Mouse (Mus musculus) spleen, adult 18-20 months (tissue): ENCODE results near the gene Hoxd10.
A peak's percentile ranks its signal among the peaks of the same experiment; 100 is the strongest.

Source experiments
- DNase-seq, 2 experiments: peaks; one replicate each; pipeline ENCODE4 v3.0.0; 2022; ENCODE audit warnings: mixed read lengths in 2 of 2

The Hoxd10 gene

GRCm38 (mm10) chr2:74696442-74697335 lies 5.0 kb downstream of the Hoxd10 start:
- DNase-seq = no peak

GRCm38 (mm10) chr2:74697567-74698121 lies 5.9 kb downstream of the Hoxd10 start, which contains the start of gene Hoxd9:
Gene Hoxd9 (plus strand): TSS chr2:74697727.
- DNase-seq = no peak

GRCm38 (mm10) chr2:74698201-74699052 lies 6.7 kb downstream of the Hoxd10 start:
- DNase-seq = no peak

GRCm38 (mm10) chr2:74699053-74699430 lies 7.3 kb downstream of the Hoxd10 start:
- no peak for DNase-seq

- DNase-seq = no peak
Observed at GRCm38 (mm10) chr2:74699664-74700545, 8.2 kb downstream of the Hoxd10 start.

- DNase-seq = no peak
Observed at GRCm38 (mm10) chr2:74700546-74701112, 8.9 kb downstream of the Hoxd10 start.

GRCm38 (mm10) chr2:74701949-74702819 lies 10.5 kb downstream of the Hoxd10 start:
- peak in 1 of 2 experiments; percentile 66 for DNase-seq

GRCm38 (mm10) chr2:74702820-74703219 lies 11.1 kb downstream of the Hoxd10 start:
- no peak for DNase-seq

GRCm38 (mm10) chr2:74703317-74703716 lies 11.6 kb downstream of the Hoxd10 start:
- no peak for DNase-seq

- no peak for DNase-seq
Observed at GRCm38 (mm10) chr2:74703720-74704392, 12.1 kb downstream of the Hoxd10 start.

- no peak for DNase-seq
Observed at GRCm38 (mm10) chr2:74704393-74704998, 12.8 kb downstream of the Hoxd10 start, which contains the start of gene Hoxd8. Gene Hoxd8 (plus strand): TSS chr2:74704615.

- DNase-seq = no peak
Observed at GRCm38 (mm10) chr2:74704999-74705466, 13.3 kb downstream of the Hoxd10 start.

GRCm38 (mm10) chr2:74705467-74706089 lies 13.9 kb downstream of the Hoxd10 start:
- no peak for DNase-seq

GRCm38 (mm10) chr2:74706393-74706960 lies 14.8 kb downstream of the Hoxd10 start:
- no peak for DNase-seq

- DNase-seq = no peak
Observed at GRCm38 (mm10) chr2:74707599-74707998, 15.9 kb downstream of the Hoxd10 start.

- no peak for DNase-seq
Observed at GRCm38 (mm10) chr2:74708676-74709075, 17.0 kb downstream of the Hoxd10 start.

- DNase-seq = no peak
Observed at GRCm38 (mm10) chr2:74709465-74710419, 18.0 kb downstream of the Hoxd10 start.
